Mouse (Mus musculus) olfactory bulb, adult 2 months (tissue): ENCODE measurements around the gene Uqcr11.

Source experiments
- CTCF ChIP-seq: fragments of 200-500 bp; IDR thresholded peaks from 2 replicates; pipeline ENCODE4 v1.5.1; 2012; ENCODE audit warnings: low read depth, mild to moderate bottlenecking, low read length, moderate library complexity; ENCODE audit not compliant: insufficient read depth
- POLR2A ChIP-seq: fragments of 200-500 bp; IDR thresholded peaks from 2 replicates; pipeline ENCODE4 v1.6.1; 2012; ENCODE audit warnings: mild to moderate bottlenecking, low read depth, low read length, moderate library complexity; ENCODE audit not compliant: insufficient read depth

DNA sequence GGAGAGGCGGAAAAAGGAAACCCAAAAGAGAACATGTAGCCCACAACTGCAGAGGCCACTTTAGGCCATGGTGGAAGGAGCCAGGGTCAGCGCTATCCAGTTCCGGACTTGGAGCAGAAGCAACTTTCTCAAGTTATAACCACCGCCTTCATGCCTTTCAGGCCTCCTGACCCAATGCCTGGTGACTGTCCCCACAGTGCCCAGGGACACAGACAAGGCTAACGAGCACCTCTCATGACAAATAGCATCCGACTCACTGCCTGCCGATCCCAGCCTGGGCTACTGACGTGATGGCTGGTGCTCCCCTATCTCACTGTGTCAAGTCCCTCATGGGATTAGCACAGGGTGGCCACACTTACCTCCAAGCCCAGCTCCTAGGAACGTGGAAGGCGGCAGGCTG is 14.1 kb upstream of the Uqcr11 start:
- TF ChIP-seq POLR2A (no peak), CTCF (no peak)
